Mouse (Mus musculus): ENCODE measurements around the gene Fam169a. TPM values are rescaled to one million over a fixed set of nuclear protein-coding genes. Genes with fewer than 3 reads are reported as not detected.
A peak's percentile ranks its signal among the peaks of the same experiment; 100 is the strongest.
"Not testable (repeated sequence)": the region's sequence is repeated elsewhere in the genome, so short reads cannot be mapped to it uniquely, and the experiment has no call there.

Fam169a gene
- total RNA-seq, 2 experiments from 2014 or later, result not detected

- Histone ChIP-seq H3K4me3 (no peak overlapping the region), H3K27ac (no peak overlapping the region)
- DNase-seq, result no peak
- intact Hi-C loops (cut with DNase I), result no loop called here
- no peak for TF ChIP-seq CTCF (IDR thresholded peaks at IDR 0.05)
Observed at GRCm38 (mm10) chr13:97087421-97087820, 20.3 kb downstream of the Fam169a start.

GRCm38 (mm10) chr13:97088183-97088582 is 21.1 kb downstream of the Fam169a start:
- DNase-seq, result no peak
- H3K4me3 ChIP-seq, result no peak overlapping the region
- no peak for TF ChIP-seq CTCF (IDR thresholded peaks at IDR 0.05)
- intact Hi-C loops (cut with DNase I), result no loop called here
- H3K27ac ChIP-seq, result no peak overlapping the region

- DNase-seq, result no peak
- Histone ChIP-seq H3K4me3 (no peak overlapping the region), H3K27ac (no peak overlapping the region)
- TF ChIP-seq CTCF (IDR thresholded peaks at IDR 0.05), result no peak
- intact Hi-C loops (cut with DNase I), result no loop called here
Observed at GRCm38 (mm10) chr13:97095726-97096125, 28.6 kb downstream of the Fam169a start.

DNA sequence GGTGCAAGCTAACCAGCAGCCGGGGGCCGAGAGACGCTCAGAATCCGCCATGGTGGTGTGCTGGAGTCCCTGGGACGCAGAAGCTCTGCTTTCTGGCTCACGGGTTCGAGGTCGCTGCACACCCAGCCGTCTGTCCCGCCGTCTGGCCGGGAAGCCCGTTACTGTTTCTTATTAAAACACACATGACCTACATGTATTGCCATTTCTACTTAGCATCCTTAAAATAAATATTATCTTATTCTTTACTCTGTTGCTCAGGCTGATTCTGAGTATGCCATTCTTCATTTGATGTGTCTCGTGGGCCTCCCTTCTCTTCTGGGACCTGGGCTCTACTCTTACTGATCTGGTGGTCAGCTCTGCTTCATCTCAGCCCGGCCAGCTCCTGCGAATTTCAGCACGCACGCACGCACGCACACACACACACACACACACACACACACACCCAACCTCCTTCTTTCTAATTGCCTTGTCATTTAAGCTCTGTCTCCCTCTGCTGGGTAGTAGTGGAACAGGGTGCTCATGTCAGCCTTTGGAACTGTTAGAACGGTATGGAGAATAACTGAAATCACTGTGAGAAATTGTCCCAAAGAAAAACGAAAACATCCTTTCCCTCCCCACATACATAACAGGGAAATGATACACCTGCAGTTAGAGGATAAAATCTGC is 32.2 kb downstream of the Fam169a start, which contains the start of gene Gm6169:
TSS of gene Gm6169 (minus strand) at position 51 of the 666 bp plus-strand sequence.
- no peak within 1 kb of the TSS for H3K27ac ChIP-seq
- DNase-seq, result no peak
- TF ChIP-seq CTCF (IDR thresholded peaks at IDR 0.05), result peak; percentile 31; the same call in 1 of the 2 replicates
- intact Hi-C loops (cut with DNase I), result no loop called here
- no peak within 1 kb of the TSS for H3K4me3 ChIP-seq

DNA sequence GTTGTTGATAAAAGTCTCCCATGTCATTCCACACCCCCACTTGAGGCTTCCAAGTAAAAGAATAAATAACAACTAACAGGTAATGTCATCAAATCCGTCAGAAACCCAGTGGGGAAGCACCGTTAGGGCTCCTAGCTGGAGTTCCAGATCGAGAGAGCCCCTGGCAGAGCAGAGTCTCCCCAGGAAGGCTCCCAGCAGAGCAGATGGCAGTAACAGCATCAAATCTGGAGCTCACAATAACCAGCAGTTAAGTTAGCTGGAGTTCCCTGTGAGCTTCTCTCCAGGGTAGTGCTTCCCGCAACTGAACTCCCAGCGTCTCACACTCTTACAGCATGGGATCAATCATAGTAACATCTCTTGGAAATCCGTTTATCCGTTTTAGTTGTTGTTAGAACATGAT is 37.9 kb downstream of the Fam169a start:
- Histone ChIP-seq H3K4me3 (no peak overlapping the region), H3K27ac (no peak overlapping the region)
- intact Hi-C loops (cut with DNase I), result no loop called here
- no peak for DNase-seq
- TF ChIP-seq CTCF (IDR thresholded peaks at IDR 0.05), result no peak

DNA sequence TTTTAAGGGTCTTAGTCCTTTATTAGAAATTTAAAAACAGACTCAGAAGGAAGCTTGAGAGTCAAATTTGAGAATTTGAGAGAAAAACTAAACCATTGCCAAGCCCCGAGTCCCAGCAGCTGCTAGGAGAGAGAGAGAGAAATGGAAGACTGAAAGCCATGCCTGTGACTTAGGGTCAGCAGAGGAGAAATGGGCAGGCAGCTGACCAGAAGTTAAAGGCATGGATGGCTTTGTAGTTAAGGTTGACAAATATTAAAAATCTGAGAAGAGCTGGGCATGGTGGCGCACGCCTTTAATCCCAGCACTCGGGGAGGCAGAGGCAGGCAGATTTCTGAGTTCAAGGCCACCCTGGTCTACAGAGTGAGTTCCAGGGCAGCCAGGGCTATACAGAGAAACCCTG is 40.6 kb downstream of the Fam169a start:
- H3K27ac ChIP-seq; DNase-seq; intact Hi-C loops (cut with DNase I); H3K4me3 ChIP-seq: not testable (repeated sequence)

DNA sequence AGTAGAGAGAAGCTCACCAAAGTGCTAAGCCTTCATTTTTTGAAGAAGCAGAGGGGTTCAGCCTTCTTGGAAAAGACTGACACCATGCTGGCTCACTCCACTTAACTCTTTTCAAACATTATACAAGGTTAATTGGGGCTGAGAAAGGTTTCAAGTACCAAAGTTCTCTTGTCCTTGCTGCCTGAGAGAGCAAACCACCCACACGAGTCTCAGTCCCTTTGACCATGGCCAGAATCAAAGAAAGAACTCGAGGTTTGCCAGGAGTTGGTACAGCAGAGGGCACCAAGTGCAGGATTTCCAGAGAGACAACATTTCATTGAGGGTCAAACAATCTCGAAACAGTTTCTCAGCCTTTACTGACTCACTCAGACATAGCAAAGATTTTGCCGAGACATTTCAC is 42.0 kb downstream of the Fam169a start:
- no peak for TF ChIP-seq CTCF (IDR thresholded peaks at IDR 0.05)
- intact Hi-C loops (cut with DNase I), result no loop called here
- H3K4me3 ChIP-seq, result no peak overlapping the region
- no peak overlapping the region for H3K27ac ChIP-seq
- no peak for DNase-seq

GRCm38 (mm10) chr13:97121341-97121740 is 54.3 kb downstream of the Fam169a start:
- H3K27ac ChIP-seq, result no peak overlapping the region
- no peak for TF ChIP-seq CTCF (IDR thresholded peaks at IDR 0.05)
- H3K4me3 ChIP-seq, result no peak overlapping the region
- DNase-seq, result no peak
- intact Hi-C loops (cut with DNase I), result no loop called here

DNA sequence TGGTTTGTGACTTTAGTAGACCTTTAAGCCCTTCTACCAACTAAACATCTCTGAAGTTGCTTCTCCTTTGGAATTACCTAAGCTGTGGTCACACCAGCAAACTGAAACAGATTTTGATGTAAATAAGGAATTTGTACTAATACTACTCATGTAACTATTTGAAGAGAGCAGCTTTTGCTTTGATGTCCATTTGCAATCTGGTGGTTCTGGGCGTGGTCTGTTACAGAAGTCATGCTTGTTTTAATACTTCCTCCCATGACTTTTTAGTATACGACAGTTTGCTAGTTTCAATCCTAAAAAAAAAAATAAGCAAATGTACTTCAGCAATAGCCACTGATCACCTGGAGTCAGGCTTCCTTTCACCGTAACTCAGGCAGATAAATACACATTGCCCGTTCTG is 62.6 kb downstream of the Fam169a start:
- intact Hi-C loops (cut with DNase I); H3K4me3 ChIP-seq; H3K27ac ChIP-seq; DNase-seq: not testable (repeated sequence)

DNA sequence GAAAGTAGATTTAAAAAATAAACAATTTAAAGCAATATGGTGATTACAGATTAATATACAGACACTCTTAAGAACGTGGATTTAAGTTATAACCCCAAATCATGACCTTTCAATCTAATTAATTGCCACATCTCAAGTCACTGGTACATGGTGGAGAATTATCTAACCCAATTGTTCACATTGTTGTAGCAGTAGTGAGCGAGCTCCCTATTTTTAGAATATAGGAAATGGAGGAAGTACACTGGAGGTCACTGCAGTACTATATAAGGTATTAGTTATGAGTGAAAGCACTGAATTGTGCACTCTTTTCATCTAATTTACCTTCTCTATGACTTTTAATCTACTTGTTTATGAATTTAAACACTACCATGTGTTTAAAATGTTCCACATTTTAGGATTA is 63.3 kb downstream of the Fam169a start:
- H3K27ac ChIP-seq; H3K4me3 ChIP-seq; intact Hi-C loops (cut with DNase I); DNase-seq: not testable (repeated sequence)

GRCm38 (mm10) chr13:97137466-97138400 is 70.6 kb downstream of the Fam169a start, which contains the start of the genes Gfm2 and Nsa2:
Gene Gfm2 (plus strand): TSS chr13:97137937.
Gene Nsa2 (minus strand): TSS chr13:97137937.
- no peak for TF ChIP-seq CTCF (IDR thresholded peaks at IDR 0.05)
- Histone ChIP-seq H3K4me3 (peak within 1 kb of the TSS; percentile 90), H3K27ac (peak within 1 kb of the TSS; percentile 94)
- intact Hi-C loops (cut with DNase I), result no loop called here
- peak; percentile 90 for DNase-seq

GRCm38 (mm10) chr13:97138404-97138931 is 71.4 kb downstream of the Fam169a start:
- peak overlapping the region; percentile 94 for H3K27ac ChIP-seq
- H3K4me3 ChIP-seq, result peak overlapping the region; percentile 90
- DNase-seq; intact Hi-C loops (cut with DNase I): not testable (repeated sequence)

GRCm38 (mm10) chr13:97142321-97142720 is 75.2 kb downstream of the Fam169a start:
- TF ChIP-seq CTCF (IDR thresholded peaks at IDR 0.05), result no peak
- intact Hi-C loops (cut with DNase I), result no loop called here
- DNase-seq, result no peak

More at GRCm38 (mm10) chr13:97142321-97142720, 75.2 kb downstream of the Fam169a start:
- Histone ChIP-seq H3K27ac (no peak overlapping the region), H3K4me3 (no peak overlapping the region)
